Mouse (Mus musculus) cerebellum, postnatal 10 days (tissue): ENCODE data around the gene Selenoh.

Experiments used
- DNase-seq, 2 experiments: peaks; one replicate each; pipeline ENCODE4 v3.0.0; 2021; ENCODE audit warnings: mixed read lengths in 2 of 2

Selenoh gene

GRCm38 (mm10) chr2:84626366-84626975, 44.1 kb downstream of the Selenoh start:
- DNase-seq, result no peak

GRCm38 (mm10) chr2:84624201-84624600, 46.4 kb downstream of the Selenoh start:
- DNase-seq, result no peak

- no peak for DNase-seq
These were observed 47.0 kb downstream of the Selenoh start for GRCm38 (mm10) chr2:84623428-84624119.

- DNase-seq, result no peak
These were observed 47.9 kb downstream of the Selenoh start for GRCm38 (mm10) chr2:84622668-84623067.

- no peak for DNase-seq
These were observed 50.8 kb downstream of the Selenoh start for GRCm38 (mm10) chr2:84619646-84620340.
